Mouse (Mus musculus): ENCODE results near the gene Ms4a4b. TPM values are rescaled to one million over a fixed set of nuclear protein-coding genes. Genes with fewer than 3 reads are reported as not detected.
"Not testable (repeated sequence)": the region's sequence is repeated elsewhere in the genome, so short reads cannot be mapped to it uniquely, and the experiment has no call there.

Ms4a4b gene
- polyA plus RNA-seq, 1 experiment from 2014 or later: not detected

GRCm38 (mm10) chr19:11435058-11435834 lies 8.1 kb upstream of the Ms4a4b start:
- Histone ChIP-seq H3K36me3 (ENCODE audit: control insufficient read depth, insufficient read depth, low read length) (no peaks in the 10 kb centered on the region), H3K27me3 (ENCODE audit: control insufficient read depth, insufficient read depth, low read length) (no peaks in the 10 kb centered on the region), H3K4me2 (no peak overlapping the region), H3K4me3 (ENCODE audit: low read depth, low read length) (no peak overlapping the region), H3K9ac (ENCODE audit: low read length) (no peak overlapping the region), H3K9me3 (ENCODE audit: control insufficient read depth, low read length) (no peaks in the 10 kb centered on the region), H3K4me1 (ENCODE audit: control insufficient read depth, insufficient read depth, low read length) (no peaks in the 10 kb centered on the region), H3K27ac (ENCODE audit: low read depth, low read length) (no peak overlapping the region)
- DNase-seq (ENCODE audit: low spot score, missing footprints) (no peak), ATAC-seq (ENCODE audit: low FRiP score) (no peak)
- 82% methylated on average over 4 of the region's 4 CpGs for WGBS

GRCm38 (mm10) chr19:11443964-11444363 lies 611 bp downstream of the Ms4a4b start:
- no peak for DNase-seq (ENCODE audit: low spot score, missing footprints)
- no peaks in the 10 kb centered on the region for H3K36me3 ChIP-seq (ENCODE audit: control insufficient read depth, insufficient read depth, low read length)
- H3K4me2 ChIP-seq: no peak overlapping the region
- no peaks in the 10 kb centered on the region for H3K4me1 ChIP-seq (ENCODE audit: control insufficient read depth, insufficient read depth, low read length)
- no peak for ATAC-seq (ENCODE audit: low FRiP score)
- WGBS: 90% methylated on average over 5 of the region's 5 CpGs
- H3K9ac ChIP-seq (ENCODE audit: low read length): no peak overlapping the region
- H3K27me3 ChIP-seq (ENCODE audit: control insufficient read depth, insufficient read depth, low read length): no peaks in the 10 kb centered on the region
- no peaks in the 10 kb centered on the region for H3K9me3 ChIP-seq (ENCODE audit: control insufficient read depth, low read length)
- no peak overlapping the region for H3K27ac ChIP-seq (ENCODE audit: low read depth, low read length)
- H3K4me3 ChIP-seq (ENCODE audit: low read depth, low read length): no peak overlapping the region

DNA sequence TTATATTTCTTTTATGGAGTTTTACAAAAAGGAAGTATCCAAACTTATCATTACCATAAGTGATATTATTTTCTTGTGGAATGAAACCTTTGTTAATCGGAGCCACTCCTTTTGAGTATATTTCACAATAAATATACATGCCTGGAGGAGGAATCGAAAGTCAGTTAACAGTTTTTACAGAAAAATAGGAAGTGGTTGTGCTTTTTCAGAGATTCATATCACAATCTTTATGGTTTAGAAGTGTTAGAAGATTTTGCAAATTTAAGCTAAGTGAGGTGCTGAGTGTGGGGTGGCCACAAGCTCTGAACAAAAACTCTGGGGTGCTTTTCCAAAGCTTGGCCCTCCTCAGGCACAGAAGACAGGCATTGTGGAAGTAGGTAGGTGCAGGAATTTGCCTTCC lies 3.9 kb downstream of the Ms4a4b start:
- H3K27me3 ChIP-seq (ENCODE audit: control insufficient read depth, insufficient read depth, low read length): no peaks in the 10 kb centered on the region
- DNase-seq (ENCODE audit: low spot score, missing footprints) (no peak), ATAC-seq (ENCODE audit: low FRiP score) (no peak)
- no peak overlapping the region for H3K4me2 ChIP-seq
- no peaks in the 10 kb centered on the region for H3K4me1 ChIP-seq (ENCODE audit: control insufficient read depth, insufficient read depth, low read length)
- H3K9ac ChIP-seq (ENCODE audit: low read length): no peak overlapping the region
- 83% methylated on average over 2 of the region's 2 CpGs for WGBS
- no peaks in the 10 kb centered on the region for H3K36me3 ChIP-seq (ENCODE audit: control insufficient read depth, insufficient read depth, low read length)
- no peaks in the 10 kb centered on the region for H3K9me3 ChIP-seq (ENCODE audit: control insufficient read depth, low read length)
- H3K27ac ChIP-seq (ENCODE audit: low read depth, low read length): no peak overlapping the region
- H3K4me3 ChIP-seq (ENCODE audit: low read depth, low read length): no peak overlapping the region

GRCm38 (mm10) chr19:11459041-11459440 lies 15.7 kb downstream of the Ms4a4b start:
- H3K9me3 ChIP-seq (ENCODE audit: control insufficient read depth, low read length); H3K4me1 ChIP-seq (ENCODE audit: control insufficient read depth, insufficient read depth, low read length); H3K4me2 ChIP-seq; H3K4me3 ChIP-seq (ENCODE audit: low read depth, low read length); H3K36me3 ChIP-seq (ENCODE audit: control insufficient read depth, insufficient read depth, low read length); H3K9ac ChIP-seq (ENCODE audit: low read length); DNase-seq (ENCODE audit: low spot score, missing footprints); ATAC-seq (ENCODE audit: low FRiP score); H3K27ac ChIP-seq (ENCODE audit: low read depth, low read length); H3K27me3 ChIP-seq (ENCODE audit: control insufficient read depth, insufficient read depth, low read length): not testable (repeated sequence)
- WGBS: 88% methylated on average over 3 of the region's 4 CpGs

GRCm38 (mm10) chr19:11464795-11465194 lies 21.4 kb downstream of the Ms4a4b start:
- ATAC-seq (ENCODE audit: low FRiP score); H3K27me3 ChIP-seq (ENCODE audit: control insufficient read depth, insufficient read depth, low read length); H3K4me1 ChIP-seq (ENCODE audit: control insufficient read depth, insufficient read depth, low read length); H3K9me3 ChIP-seq (ENCODE audit: control insufficient read depth, low read length); H3K4me3 ChIP-seq (ENCODE audit: low read depth, low read length); H3K36me3 ChIP-seq (ENCODE audit: control insufficient read depth, insufficient read depth, low read length); H3K27ac ChIP-seq (ENCODE audit: low read depth, low read length); H3K9ac ChIP-seq (ENCODE audit: low read length); H3K4me2 ChIP-seq; DNase-seq (ENCODE audit: low spot score, missing footprints): not testable (repeated sequence)
- WGBS: 58% methylated on average over 1 of the region's 1 CpGs

DNA sequence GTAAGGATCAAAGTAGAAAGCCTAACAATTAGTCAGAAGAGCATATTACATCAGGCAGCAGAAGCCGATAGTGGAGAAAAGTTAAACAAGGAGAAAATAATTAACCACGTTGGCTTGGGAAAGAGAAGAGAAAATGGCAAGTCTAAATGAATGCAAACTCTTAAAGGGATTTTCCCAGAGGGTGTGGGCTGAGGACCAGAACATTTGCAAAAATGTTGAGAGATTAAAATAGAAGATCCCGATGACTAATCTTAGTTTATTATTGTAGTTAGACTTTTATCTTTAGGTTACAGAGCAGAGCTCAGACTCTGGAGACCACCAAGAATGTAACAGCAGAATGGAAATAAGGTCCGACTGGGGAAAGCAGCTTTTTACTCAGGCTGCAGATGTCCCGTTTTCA lies 23.1 kb downstream of the Ms4a4b start:
- Histone ChIP-seq H3K9ac (ENCODE audit: low read length) (no peak overlapping the region), H3K9me3 (ENCODE audit: control insufficient read depth, low read length) (no peaks in the 10 kb centered on the region), H3K4me3 (ENCODE audit: low read depth, low read length) (no peak overlapping the region), H3K4me1 (ENCODE audit: control insufficient read depth, insufficient read depth, low read length) (no peaks in the 10 kb centered on the region), H3K27ac (ENCODE audit: low read depth, low read length) (no peak overlapping the region), H3K4me2 (no peak overlapping the region), H3K27me3 (ENCODE audit: control insufficient read depth, insufficient read depth, low read length) (no peaks in the 10 kb centered on the region), H3K36me3 (ENCODE audit: control insufficient read depth, insufficient read depth, low read length) (no peaks in the 10 kb centered on the region)
- ATAC-seq (ENCODE audit: low FRiP score) (no peak), DNase-seq (ENCODE audit: low spot score, missing footprints) (no peak)
- 76% methylated on average over 5 of the region's 5 CpGs for WGBS

- H3K4me2 ChIP-seq; H3K27ac ChIP-seq (ENCODE audit: low read depth, low read length); H3K9me3 ChIP-seq (ENCODE audit: control insufficient read depth, low read length); H3K36me3 ChIP-seq (ENCODE audit: control insufficient read depth, insufficient read depth, low read length); H3K4me3 ChIP-seq (ENCODE audit: low read depth, low read length); H3K9ac ChIP-seq (ENCODE audit: low read length); ATAC-seq (ENCODE audit: low FRiP score); DNase-seq (ENCODE audit: low spot score, missing footprints); H3K27me3 ChIP-seq (ENCODE audit: control insufficient read depth, insufficient read depth, low read length); H3K4me1 ChIP-seq (ENCODE audit: control insufficient read depth, insufficient read depth, low read length): not testable (repeated sequence)
- 70% methylated on average over 1 of the region's 1 CpGs for WGBS
Measured at GRCm38 (mm10) chr19:11468361-11468760, 25.0 kb downstream of the Ms4a4b start.

DNA sequence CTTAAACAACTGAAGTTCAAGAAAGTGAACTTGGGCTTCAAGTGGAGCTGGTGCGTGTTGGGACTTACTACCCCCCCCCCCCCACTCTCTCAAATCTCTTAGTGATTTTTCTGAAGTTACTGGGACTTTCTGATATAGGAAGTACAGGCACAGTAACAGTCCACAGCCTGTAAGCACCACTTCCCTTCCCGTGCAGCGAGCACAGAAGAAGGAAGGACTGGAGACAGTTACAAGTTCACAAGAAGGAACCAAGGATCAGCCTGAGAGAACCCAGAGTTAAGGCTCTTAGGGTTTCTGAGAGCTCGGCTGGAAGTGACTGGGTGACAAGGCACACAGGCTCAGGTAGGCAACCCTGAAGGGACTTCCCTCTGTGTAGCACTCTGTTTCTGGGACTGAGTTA lies 25.9 kb downstream of the Ms4a4b start, which contains the start of gene Ms4a6c:
Gene Ms4a6c (plus strand): TSS at position 152 of the 400 bp plus-strand sequence.
- H3K9ac ChIP-seq (ENCODE audit: low read length); H3K9me3 ChIP-seq (ENCODE audit: control insufficient read depth, low read length); DNase-seq (ENCODE audit: low spot score, missing footprints); H3K27ac ChIP-seq (ENCODE audit: low read depth, low read length); H3K4me1 ChIP-seq (ENCODE audit: control insufficient read depth, insufficient read depth, low read length); H3K4me3 ChIP-seq (ENCODE audit: low read depth, low read length); H3K27me3 ChIP-seq (ENCODE audit: control insufficient read depth, insufficient read depth, low read length); H3K4me2 ChIP-seq; H3K36me3 ChIP-seq (ENCODE audit: control insufficient read depth, insufficient read depth, low read length); ATAC-seq (ENCODE audit: low FRiP score): not testable (repeated sequence)
- 88% methylated on average over 4 of the region's 4 CpGs for WGBS

GRCm38 (mm10) chr19:11479714-11480113 lies 36.4 kb downstream of the Ms4a4b start:
- no peak for ATAC-seq (ENCODE audit: low FRiP score)
- DNase-seq (ENCODE audit: low spot score, missing footprints): no peak
- Histone ChIP-seq H3K4me2 (no peak overlapping the region), H3K9me3 (ENCODE audit: control insufficient read depth, low read length) (no peaks in the 10 kb centered on the region), H3K27me3 (ENCODE audit: control insufficient read depth, insufficient read depth, low read length) (no peaks in the 10 kb centered on the region), H3K4me1 (ENCODE audit: control insufficient read depth, insufficient read depth, low read length) (no peaks in the 10 kb centered on the region), H3K36me3 (ENCODE audit: control insufficient read depth, insufficient read depth, low read length) (no peaks in the 10 kb centered on the region), H3K9ac (ENCODE audit: low read length) (no peak overlapping the region), H3K4me3 (ENCODE audit: low read depth, low read length) (no peak overlapping the region), H3K27ac (ENCODE audit: low read depth, low read length) (no peak overlapping the region)
- 91% methylated on average over 2 of the region's 2 CpGs for WGBS
